Mouse (Mus musculus): ENCODE results near the gene Picalm. TPM values are rescaled to one million over a fixed set of nuclear protein-coding genes. Genes with fewer than 3 reads are reported as not detected.
"Not testable (repeated sequence)": the region's sequence is repeated elsewhere in the genome, so short reads cannot be mapped to it uniquely, and the experiment has no call there.

Picalm gene
- polyA plus RNA-seq, 1 experiment from 2014 or later = 56.3 TPM

DNA sequence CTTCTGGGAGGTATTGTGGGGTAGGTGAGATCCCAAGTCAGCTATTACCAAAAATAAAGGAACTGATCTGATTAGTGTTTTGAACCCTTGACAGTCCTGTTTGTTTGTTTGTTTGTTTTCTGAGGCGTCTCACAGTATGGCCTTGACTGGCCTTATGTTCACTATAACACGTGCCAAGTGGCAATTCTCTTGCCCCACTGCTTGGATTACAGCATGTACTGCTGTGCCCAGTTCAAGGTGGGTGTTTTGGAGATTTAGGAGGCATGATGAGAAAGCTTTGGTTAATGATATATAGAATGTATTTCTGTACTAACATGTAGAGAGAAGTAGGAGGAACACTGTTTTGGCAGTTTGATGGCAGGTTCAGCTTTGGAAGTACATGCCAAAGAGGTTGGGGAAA is 28.0 kb downstream of the Picalm start:
- Histone ChIP-seq H3K36me3 (ENCODE audit: control insufficient read depth, insufficient read depth, low read length) (peaks cover 24% of the 10 kb centered on the region), H3K4me1 (ENCODE audit: control insufficient read depth, insufficient read depth, low read length) (peaks cover 3% of the 10 kb centered on the region; the same call in 1 of the 2 replicates), H3K4me3 (replicated peaks; ENCODE audit: low read depth, low read length) (no peak overlapping the region), H3K27ac (replicated peaks; ENCODE audit: low read depth, low read length) (no peak overlapping the region), H3K9me3 (ENCODE audit: control insufficient read depth, low read length) (no peaks in the 10 kb centered on the region), H3K9ac (replicated peaks; ENCODE audit: low read length) (no peak overlapping the region), H3K27me3 (ENCODE audit: control insufficient read depth, insufficient read depth, low read length) (no peaks in the 10 kb centered on the region), H3K4me2 (ENCODE audit: low read length) (no peak overlapping the region)
- ATAC-seq (ENCODE audit: low FRiP score, low TSS enrichment) (no peak), DNase-seq (no peak)
- WGBS = 94% methylated on average over 2 of the region's 2 CpGs

DNA sequence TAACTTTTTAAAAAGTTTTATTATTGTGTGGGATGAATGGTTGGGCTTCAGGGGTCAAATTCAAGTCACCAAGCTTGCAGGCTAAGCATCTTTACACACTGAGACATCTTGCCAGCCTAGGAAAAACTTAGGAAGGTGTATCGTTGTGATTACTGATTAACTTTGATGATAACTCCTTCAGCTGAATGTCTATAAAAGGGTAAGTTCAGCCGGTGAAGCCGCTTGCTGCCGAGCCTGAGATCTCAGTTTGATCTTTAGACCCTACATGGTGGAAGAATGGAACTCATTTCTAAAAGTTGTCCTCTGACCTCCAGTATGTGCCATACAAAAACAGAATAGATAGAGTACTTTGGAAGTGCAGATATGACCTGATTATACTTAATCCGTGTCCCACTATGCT is 30.6 kb downstream of the Picalm start:
- H3K27ac ChIP-seq (replicated peaks; ENCODE audit: low read depth, low read length) = no peak overlapping the region
- H3K4me2 ChIP-seq (ENCODE audit: low read length) = no peak overlapping the region
- no peak for ATAC-seq (ENCODE audit: low FRiP score, low TSS enrichment)
- H3K9me3 ChIP-seq (ENCODE audit: control insufficient read depth, low read length) = no peaks in the 10 kb centered on the region
- 93% methylated on average over 5 of the region's 5 CpGs for WGBS
- H3K4me3 ChIP-seq (replicated peaks; ENCODE audit: low read depth, low read length) = no peak overlapping the region
- no peak overlapping the region for H3K9ac ChIP-seq (replicated peaks; ENCODE audit: low read length)
- peaks cover 3% of the 10 kb centered on the region; the same call in 1 of the 2 replicates for H3K4me1 ChIP-seq (ENCODE audit: control insufficient read depth, insufficient read depth, low read length)
- no peak for DNase-seq
- no peaks in the 10 kb centered on the region for H3K27me3 ChIP-seq (ENCODE audit: control insufficient read depth, insufficient read depth, low read length)
- peaks cover 24% of the 10 kb centered on the region for H3K36me3 ChIP-seq (ENCODE audit: control insufficient read depth, insufficient read depth, low read length)

DNA sequence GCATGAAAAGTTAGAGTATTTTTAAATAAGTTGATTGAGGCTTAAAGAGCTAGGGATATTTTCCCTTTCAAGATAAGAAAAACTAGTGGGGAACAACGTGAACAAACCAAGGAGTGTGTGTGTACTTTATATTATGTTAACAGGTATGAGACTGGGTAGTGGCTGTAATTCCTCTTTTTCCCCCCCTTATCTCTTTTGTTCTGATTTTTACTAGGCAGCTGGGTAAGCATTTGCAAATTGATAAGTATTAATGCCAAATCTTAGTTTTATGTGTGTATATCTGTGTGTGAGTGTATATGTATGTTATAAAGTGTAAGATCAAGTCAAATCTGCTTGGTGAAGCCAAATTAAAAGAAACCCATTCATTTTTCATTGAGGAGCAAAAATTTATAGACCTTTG is 34.3 kb downstream of the Picalm start:
- Histone ChIP-seq H3K27me3 (ENCODE audit: control insufficient read depth, insufficient read depth, low read length) (no peaks in the 10 kb centered on the region), H3K4me3 (replicated peaks; ENCODE audit: low read depth, low read length) (no peak overlapping the region), H3K9me3 (ENCODE audit: control insufficient read depth, low read length) (no peaks in the 10 kb centered on the region), H3K9ac (replicated peaks; ENCODE audit: low read length) (no peak overlapping the region), H3K4me1 (ENCODE audit: control insufficient read depth, insufficient read depth, low read length) (no peaks in the 10 kb centered on the region), H3K4me2 (ENCODE audit: low read length) (no peak overlapping the region), H3K27ac (replicated peaks; ENCODE audit: low read depth, low read length) (no peak overlapping the region), H3K36me3 (ENCODE audit: control insufficient read depth, insufficient read depth, low read length) (peaks cover 40% of the 10 kb centered on the region)
- ATAC-seq (ENCODE audit: low FRiP score, low TSS enrichment) (no peak), DNase-seq (no peak)
- WGBS = 93% methylated on average over 1 of the region's 1 CpGs

DNA sequence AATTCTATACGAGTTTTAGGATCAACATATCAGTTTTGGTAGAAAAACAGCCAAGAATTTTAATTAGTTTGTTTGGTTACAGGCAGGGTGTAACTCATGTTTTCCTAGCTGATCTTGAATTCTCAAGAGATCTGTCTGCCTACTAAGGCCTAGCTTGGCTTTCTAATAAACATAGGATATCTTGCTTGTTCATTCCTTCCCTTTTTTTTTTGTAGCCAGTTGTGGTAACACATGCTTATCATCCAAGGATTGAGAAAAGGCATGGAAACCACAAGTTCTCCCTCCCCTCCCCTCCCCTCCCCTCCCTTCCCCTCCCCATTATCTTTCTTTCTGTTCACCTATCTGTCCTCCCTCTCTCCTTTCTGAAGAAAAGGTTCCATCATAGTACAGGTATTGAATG is 36.0 kb downstream of the Picalm start:
- ATAC-seq (ENCODE audit: low FRiP score, low TSS enrichment) (no peak), DNase-seq (no peak)
- Histone ChIP-seq H3K36me3 (ENCODE audit: control insufficient read depth, insufficient read depth, low read length) (peaks cover 38% of the 10 kb centered on the region), H3K9ac (replicated peaks; ENCODE audit: low read length) (no peak overlapping the region), H3K4me3 (replicated peaks; ENCODE audit: low read depth, low read length) (no peak overlapping the region), H3K4me1 (ENCODE audit: control insufficient read depth, insufficient read depth, low read length) (no peaks in the 10 kb centered on the region), H3K9me3 (ENCODE audit: control insufficient read depth, low read length) (no peaks in the 10 kb centered on the region), H3K27ac (replicated peaks; ENCODE audit: low read depth, low read length) (no peak overlapping the region), H3K4me2 (ENCODE audit: low read length) (no peak overlapping the region), H3K27me3 (ENCODE audit: control insufficient read depth, insufficient read depth, low read length) (no peaks in the 10 kb centered on the region)
- WGBS = 95% methylated on average over 1 of the region's 1 CpGs

DNA sequence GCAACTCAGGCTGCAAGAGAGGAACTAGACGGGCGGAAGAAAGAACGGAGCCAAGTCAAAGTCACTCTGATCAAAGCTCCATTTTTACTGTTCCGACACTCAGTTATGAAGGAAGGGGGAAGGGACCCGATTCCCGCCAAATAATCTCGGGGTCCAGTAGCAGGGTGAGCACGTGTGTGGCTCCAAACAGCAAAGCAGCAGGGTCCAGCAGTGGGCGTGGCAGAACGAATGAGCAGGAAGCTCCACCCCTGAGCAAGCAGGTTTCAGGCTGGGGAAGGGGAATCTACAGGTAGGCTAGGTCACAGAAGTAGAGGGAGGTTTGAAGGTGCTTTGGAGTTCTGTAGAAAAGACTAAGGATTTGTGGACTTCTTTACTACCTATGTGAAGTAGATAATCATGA is 37.8 kb downstream of the Picalm start:
- DNase-seq; H3K4me1 ChIP-seq (ENCODE audit: control insufficient read depth, insufficient read depth, low read length); H3K9me3 ChIP-seq (ENCODE audit: control insufficient read depth, low read length); H3K4me2 ChIP-seq (ENCODE audit: low read length); H3K4me3 ChIP-seq (replicated peaks; ENCODE audit: low read depth, low read length); H3K9ac ChIP-seq (replicated peaks; ENCODE audit: low read length); H3K27ac ChIP-seq (replicated peaks; ENCODE audit: low read depth, low read length); ATAC-seq (ENCODE audit: low FRiP score, low TSS enrichment); H3K27me3 ChIP-seq (ENCODE audit: control insufficient read depth, insufficient read depth, low read length): not testable (repeated sequence)
- WGBS = 86% methylated on average over 10 of the region's 10 CpGs
- H3K36me3 ChIP-seq (ENCODE audit: control insufficient read depth, insufficient read depth, low read length) = peaks cover 30% of the 10 kb centered on the region

DNA sequence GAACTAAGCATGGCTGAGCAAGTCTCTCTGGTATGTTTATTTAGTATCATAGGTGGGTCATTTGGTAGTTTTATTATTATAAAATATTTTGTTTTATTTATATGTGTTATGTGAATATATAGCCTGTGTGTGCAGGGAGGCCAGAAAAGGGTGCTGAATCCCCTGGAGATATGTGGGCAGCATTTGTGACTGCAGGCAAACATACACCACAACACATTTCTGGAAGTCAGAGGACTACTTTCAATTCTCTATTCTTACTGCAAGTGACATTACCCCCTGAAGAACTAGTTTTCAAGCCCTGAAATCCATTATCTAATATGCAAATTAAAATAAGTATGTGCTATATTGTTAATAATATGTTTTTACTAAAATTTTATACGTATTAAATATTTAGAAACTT is 43.8 kb downstream of the Picalm start:
- 100% methylated on average over 1 of the region's 1 CpGs for WGBS
- Histone ChIP-seq H3K4me2 (ENCODE audit: low read length) (no peak overlapping the region), H3K36me3 (ENCODE audit: control insufficient read depth, insufficient read depth, low read length) (peaks cover 44% of the 10 kb centered on the region), H3K4me1 (ENCODE audit: control insufficient read depth, insufficient read depth, low read length) (no peaks in the 10 kb centered on the region), H3K4me3 (replicated peaks; ENCODE audit: low read depth, low read length) (no peak overlapping the region), H3K9me3 (ENCODE audit: control insufficient read depth, low read length) (no peaks in the 10 kb centered on the region), H3K27ac (replicated peaks; ENCODE audit: low read depth, low read length) (no peak overlapping the region), H3K9ac (replicated peaks; ENCODE audit: low read length) (no peak overlapping the region), H3K27me3 (ENCODE audit: control insufficient read depth, insufficient read depth, low read length) (no peaks in the 10 kb centered on the region)
- DNase-seq (no peak), ATAC-seq (ENCODE audit: low FRiP score, low TSS enrichment) (no peak)

DNA sequence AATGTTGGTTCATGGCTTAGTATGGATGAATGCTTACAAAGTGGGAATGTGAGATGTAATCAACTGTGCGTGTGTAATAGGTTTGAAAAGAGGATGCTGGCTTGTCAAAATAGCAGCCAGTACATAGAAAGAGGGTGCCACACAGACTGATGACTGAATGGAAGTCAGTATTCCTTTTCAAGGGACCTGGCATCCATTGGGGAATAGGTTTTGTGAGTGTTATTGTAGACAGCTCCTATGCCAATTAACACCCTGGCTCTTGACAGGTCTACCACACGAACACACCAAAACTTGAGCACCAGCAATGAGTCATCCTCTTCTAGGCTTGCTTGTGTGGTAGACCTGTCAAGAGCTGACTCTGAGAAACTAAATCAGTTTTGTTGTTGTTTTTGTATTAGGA is 45.6 kb downstream of the Picalm start:
- Histone ChIP-seq H3K9me3 (ENCODE audit: control insufficient read depth, low read length) (no peaks in the 10 kb centered on the region), H3K4me3 (replicated peaks; ENCODE audit: low read depth, low read length) (no peak overlapping the region), H3K27ac (replicated peaks; ENCODE audit: low read depth, low read length) (no peak overlapping the region), H3K9ac (replicated peaks; ENCODE audit: low read length) (no peak overlapping the region), H3K27me3 (ENCODE audit: control insufficient read depth, insufficient read depth, low read length) (no peaks in the 10 kb centered on the region), H3K36me3 (ENCODE audit: control insufficient read depth, insufficient read depth, low read length) (peaks cover 48% of the 10 kb centered on the region), H3K4me1 (ENCODE audit: control insufficient read depth, insufficient read depth, low read length) (no peaks in the 10 kb centered on the region), H3K4me2 (ENCODE audit: low read length) (no peak overlapping the region)
- 92% methylated on average over 2 of the region's 2 CpGs for WGBS
- DNase-seq (no peak), ATAC-seq (ENCODE audit: low FRiP score, low TSS enrichment) (no peak)

DNA sequence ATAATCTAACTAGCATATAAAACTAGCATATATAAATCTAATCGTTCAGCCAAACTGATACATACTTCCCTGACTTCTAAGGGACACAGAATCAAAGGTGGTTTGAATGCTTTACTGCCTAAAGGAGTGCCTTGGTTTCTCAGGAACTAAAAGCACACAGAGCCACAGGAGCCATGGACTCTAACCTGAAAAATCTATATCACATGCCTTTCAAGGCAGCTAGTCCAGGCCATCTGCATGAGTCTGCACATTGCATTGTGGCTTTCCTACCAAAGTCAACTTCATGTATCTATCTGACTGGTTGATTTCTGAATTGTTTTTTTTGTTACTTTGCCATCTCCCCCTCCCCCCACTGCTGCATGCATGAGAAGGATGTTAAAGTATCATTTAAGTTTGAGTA is 50.6 kb downstream of the Picalm start:
- no peaks in the 10 kb centered on the region for H3K4me1 ChIP-seq (ENCODE audit: control insufficient read depth, insufficient read depth, low read length)
- 100% methylated on average over 1 of the region's 1 CpGs for WGBS
- no peaks in the 10 kb centered on the region for H3K9me3 ChIP-seq (ENCODE audit: control insufficient read depth, low read length)
- peaks cover 36% of the 10 kb centered on the region for H3K36me3 ChIP-seq (ENCODE audit: control insufficient read depth, insufficient read depth, low read length)
- H3K4me3 ChIP-seq (replicated peaks; ENCODE audit: low read depth, low read length) = no peak overlapping the region
- H3K27ac ChIP-seq (replicated peaks; ENCODE audit: low read depth, low read length) = no peak overlapping the region
- H3K27me3 ChIP-seq (ENCODE audit: control insufficient read depth, insufficient read depth, low read length) = no peaks in the 10 kb centered on the region
- H3K4me2 ChIP-seq (ENCODE audit: low read length) = no peak overlapping the region
- H3K9ac ChIP-seq (replicated peaks; ENCODE audit: low read length) = no peak overlapping the region
- DNase-seq = no peak
- ATAC-seq (ENCODE audit: low FRiP score, low TSS enrichment) = no peak

DNA sequence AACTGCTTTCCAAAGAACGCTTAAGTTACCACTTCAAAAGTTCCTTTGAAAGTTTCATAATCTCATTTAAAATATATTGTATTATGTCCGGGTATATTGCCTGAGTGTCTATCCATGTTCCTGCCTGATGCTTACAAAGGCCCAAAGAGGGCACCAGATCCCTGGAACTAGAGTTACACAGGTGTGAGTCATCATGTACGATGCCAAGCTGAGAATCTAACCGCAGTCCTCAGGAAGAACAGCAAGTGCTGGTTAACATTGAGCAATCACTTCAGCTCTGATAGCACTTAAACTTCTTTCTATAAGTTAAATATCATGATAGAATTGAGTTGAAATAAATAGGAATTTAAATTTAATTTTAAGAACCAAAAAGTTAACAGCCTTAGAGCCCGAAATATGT is 70.2 kb downstream of the Picalm start:
- H3K9ac ChIP-seq (replicated peaks; ENCODE audit: low read length) = no peak overlapping the region

More for the DNA sequence above, 70.2 kb downstream of the Picalm start:
- H3K4me2 ChIP-seq (ENCODE audit: low read length) = no peak overlapping the region
- DNase-seq (no peak), ATAC-seq (ENCODE audit: low FRiP score, low TSS enrichment) (no peak)
- WGBS = 96% methylated on average over 5 of the region's 5 CpGs
- no peaks in the 10 kb centered on the region for H3K9me3 ChIP-seq (ENCODE audit: control insufficient read depth, low read length)
- no peak overlapping the region for H3K4me3 ChIP-seq (replicated peaks; ENCODE audit: low read depth, low read length)
- H3K4me1 ChIP-seq (ENCODE audit: control insufficient read depth, insufficient read depth, low read length) = no peaks in the 10 kb centered on the region
- peaks cover 32% of the 10 kb centered on the region for H3K36me3 ChIP-seq (ENCODE audit: control insufficient read depth, insufficient read depth, low read length)
- H3K27me3 ChIP-seq (ENCODE audit: control insufficient read depth, insufficient read depth, low read length) = no peaks in the 10 kb centered on the region
- no peak overlapping the region for H3K27ac ChIP-seq (replicated peaks; ENCODE audit: low read depth, low read length)
